Mouse (Mus musculus) spleen, adult 2 months (tissue): ENCODE results near the gene Tufm. TPM values are rescaled to one million over a fixed set of nuclear protein-coding genes. Genes with fewer than 3 reads are reported as not detected.

Experiments
- DNase-seq, 2 experiments: peaks; one replicate each; pipeline versions ENCODE4 v3.0.0 to v3.0.0-alpha.2; 2012 to 2021; ENCODE audit warnings: low spot score in 2 of 2, low read depth in 1 of 2
- H3K27ac ChIP-seq: fragments of 200-500 bp; 2 replicates; pipeline ENCODE4 v1.5.1; 2012; ENCODE audit warnings: low read length, inconsistent platforms; ENCODE audit not compliant: insufficient read depth
- H3K27me3 ChIP-seq: fragments of 200-500 bp; 2 replicates; pipeline ENCODE4 v1.6.1; 2012; ENCODE audit warnings: mild to moderate bottlenecking, moderate library complexity, low read length, inconsistent platforms; ENCODE audit not compliant: control insufficient read depth, insufficient read depth
- H3K36me3 ChIP-seq: fragments of 200-500 bp; 2 replicates; pipeline ENCODE4 v1.6.1; 2012; ENCODE audit warnings: mild to moderate bottlenecking, low read length, inconsistent platforms; ENCODE audit not compliant: control insufficient read depth, insufficient read depth
- H3K4me1 ChIP-seq: fragments of 200-500 bp; 2 replicates; pipeline ENCODE4 v1.6.1; 2011; ENCODE audit warnings: inconsistent platforms; ENCODE audit not compliant: control insufficient read depth, insufficient read depth, insufficient read length
- H3K4me3 ChIP-seq: fragments of 200-500 bp; 2 replicates; pipeline ENCODE4 v1.5.1; 2011; ENCODE audit warnings: mild to moderate bottlenecking, inconsistent platforms; ENCODE audit not compliant: insufficient read depth, insufficient read length; ENCODE audit errors: extremely low read depth
- CTCF ChIP-seq: fragments of 200-500 bp; IDR thresholded peaks from 2 replicates; pipeline ENCODE4 v1.5.1; 2011; ENCODE audit warnings: mild to moderate bottlenecking, inconsistent platforms; ENCODE audit not compliant: insufficient read depth, insufficient read length, insufficient replicate concordance; ENCODE audit errors: extremely low read depth
- POLR2A ChIP-seq: fragments of 200-500 bp; IDR thresholded peaks from 2 replicates; pipeline ENCODE4 v1.6.1; 2011; ENCODE audit warnings: low read depth, low read length, inconsistent platforms
- WGBS: fragments of 180-500 bp; shearing (Covaris S2); methylation state at CpG from one replicate; pipeline ENCODE4 v1.1.7; 2018; 5-methylcytosine and 5-hydroxymethylcytosine counted together
- polyA plus RNA-seq: library from polyadenylated mRNA; depleted of rRNA; stranded (reverse); fragments of >200 nt; gene quantifications from 2 replicates; pipeline ENCODE4 v1.2.3, GENCODE M21; 2012; rRNA removed

Gene Tufm
- polyA plus RNA-seq, 1 experiment, result 51.8 TPM

DNA sequence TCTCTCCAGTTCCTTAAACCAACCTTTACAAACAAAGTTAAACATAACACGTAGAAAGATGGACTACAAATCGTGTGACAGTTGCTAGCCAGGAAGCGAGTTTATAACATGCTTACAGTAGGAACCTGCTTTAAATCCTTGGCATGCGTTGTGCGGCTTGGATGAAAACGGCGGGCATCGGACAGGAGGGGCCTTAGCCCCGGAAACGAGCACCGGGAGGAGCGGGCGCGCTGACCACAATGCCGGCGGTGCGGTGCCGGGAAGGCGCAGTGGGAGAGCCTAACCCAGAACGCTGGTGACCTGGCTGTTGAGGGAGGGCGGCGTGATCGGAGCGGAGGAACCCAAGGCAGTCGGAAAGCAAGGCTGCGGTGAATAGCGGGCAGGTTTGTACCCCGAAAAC lies 48.6 kb downstream of the Tufm start:
- Histone ChIP-seq H3K4me3 (no peak overlapping the region; the same call in 1 of the 2 replicates), H3K27ac (no peak overlapping the region), H3K36me3 (no peaks in the 10 kb centered on the region), H3K4me1 (peaks cover 4% of the 10 kb centered on the region; the same call in 1 of the 2 replicates), H3K27me3 (peaks cover 5% of the 10 kb centered on the region)
- no peak for TF ChIP-seq POLR2A
- TF ChIP-seq CTCF, result no peak
- DNase-seq, result no peak
- 3% methylated on average over 28 of the region's 28 CpGs for WGBS

DNA sequence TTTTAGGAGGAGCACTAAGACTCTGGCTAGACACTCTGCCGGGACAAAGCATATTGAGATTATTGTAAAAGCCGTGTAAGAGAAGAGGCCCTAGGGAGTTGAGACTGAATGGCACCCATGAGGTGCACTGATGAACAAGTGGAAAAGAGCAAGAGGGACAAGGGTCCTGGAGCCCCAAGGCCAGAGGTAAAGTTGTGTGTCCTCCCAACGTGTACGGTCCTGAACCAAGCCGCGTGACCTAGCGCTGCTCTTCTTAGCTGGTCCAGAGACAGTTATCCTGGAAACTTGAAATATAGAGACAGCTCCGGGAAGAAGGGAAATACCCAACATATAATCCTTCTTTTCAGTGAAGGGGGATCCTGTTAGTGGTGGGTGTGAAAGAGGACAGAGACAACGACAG lies 49.3 kb downstream of the Tufm start:
- no peak overlapping the region for H3K4me3 ChIP-seq
- WGBS, result 78% methylated on average over 9 of the region's 9 CpGs

GRCm38 (mm10) chr7:126537820-126538585 lies 50.8 kb downstream of the Tufm start:
- peak in 1 of 2 experiments; percentile 32 for DNase-seq
- WGBS, result 76% methylated on average over 5 of the region's 5 CpGs
- no peak for TF ChIP-seq POLR2A
- TF ChIP-seq CTCF, result no peak
- Histone ChIP-seq H3K36me3 (no peaks in the 10 kb centered on the region), H3K27me3 (peaks cover 5% of the 10 kb centered on the region), H3K4me1 (peaks cover 4% of the 10 kb centered on the region; the same call in 1 of the 2 replicates), H3K27ac (no peak overlapping the region), H3K4me3 (no peak overlapping the region)

More for the DNA sequence above, 49.3 kb downstream of the Tufm start:
- Histone ChIP-seq H3K27me3 (peaks cover 5% of the 10 kb centered on the region), H3K4me1 (peaks cover 4% of the 10 kb centered on the region; the same call in 1 of the 2 replicates), H3K27ac (no peak overlapping the region), H3K36me3 (no peaks in the 10 kb centered on the region)
- TF ChIP-seq CTCF, result no peak
- no peak for TF ChIP-seq POLR2A
- DNase-seq, result no peak

Other genes starting within 250 kb of the Tufm start
- 73.4 and 99.1 TPM in 2 replicates for gene Sbk1, start 214.7 kb upstream of the Tufm start, polyA plus RNA-seq
- gene Lat, start 117.8 kb upstream of the Tufm start, polyA plus RNA-seq, result 164 and 223 TPM in 2 replicates
- 115 and 208 TPM in 2 replicates for gene Spns1, start 109.9 kb upstream of the Tufm start, polyA plus RNA-seq
- 9.0 and 10.7 TPM in 2 replicates for gene Nfatc2ip, start 90.6 kb upstream of the Tufm start, polyA plus RNA-seq
- 268 and 290 TPM in 2 replicates for gene Cd19, start 72.5 kb upstream of the Tufm start, polyA plus RNA-seq
- 60.3 and 73.9 TPM in 2 replicates for gene Rabep2, start 58.6 kb upstream of the Tufm start, polyA plus RNA-seq
- gene Atp2a1, start 24.3 kb upstream of the Tufm start, polyA plus RNA-seq, result 2.4 and 2.6 TPM in 2 replicates
- 53.4 and 67.4 TPM in 2 replicates for gene Sh2b1, start 11.9 kb upstream of the Tufm start, polyA plus RNA-seq
- gene Atxn2l, start 16.1 kb downstream of the Tufm start, polyA plus RNA-seq, result 208 and 311 TPM in 2 replicates
- gene Eif3c, start 79.0 kb downstream of the Tufm start, polyA plus RNA-seq, result 61.0 and 64.7 TPM in 2 replicates
- gene Apobr, start 97.6 kb downstream of the Tufm start, polyA plus RNA-seq, result 13.6 and 15.8 TPM in 2 replicates
- 105 and 118 TPM in 2 replicates for gene Cln3, start 98.5 kb downstream of the Tufm start, polyA plus RNA-seq
- 0.79 and 1.5 TPM in 2 replicates for gene Il27, start 107.6 kb downstream of the Tufm start, polyA plus RNA-seq
- 28.8 and 42.3 TPM in 2 replicates for gene Nupr1, start 143.5 kb downstream of the Tufm start, polyA plus RNA-seq
- gene Sgf29, start 161.9 kb downstream of the Tufm start, polyA plus RNA-seq, result 31.4 and 32.3 TPM in 2 replicates
- gene Sult1a1, start 189.1 kb downstream of the Tufm start, polyA plus RNA-seq, result 10.5 and 12.9 TPM in 2 replicates
- 37.4 and 51.8 TPM in 2 replicates for gene Bola2, start 208.0 kb downstream of the Tufm start, polyA plus RNA-seq
- 13.2 and 19.5 TPM in 2 replicates for gene Slx1b, start 208.4 kb downstream of the Tufm start, polyA plus RNA-seq
- gene Coro1a, start 220.4 kb downstream of the Tufm start, polyA plus RNA-seq, result 1,755 and 1,932 TPM in 2 replicates